Mouse (Mus musculus): ENCODE data around the gene Tmem102.

GRCm38 (mm10) chr11:69818871-69819270 is 13.4 kb upstream of the Tmem102 start:
- TF ChIP-seq CTCF (IDR thresholded peaks at IDR 0.05; ENCODE audit: low read depth, low read length) (no peak), EP300 (IDR thresholded peaks at IDR 0.05; ENCODE audit: insufficient read depth, low read depth, low read length) (no peak)
